ENCODE assay signal across 9 mouse cellular contexts in the genomic region with DNA sequence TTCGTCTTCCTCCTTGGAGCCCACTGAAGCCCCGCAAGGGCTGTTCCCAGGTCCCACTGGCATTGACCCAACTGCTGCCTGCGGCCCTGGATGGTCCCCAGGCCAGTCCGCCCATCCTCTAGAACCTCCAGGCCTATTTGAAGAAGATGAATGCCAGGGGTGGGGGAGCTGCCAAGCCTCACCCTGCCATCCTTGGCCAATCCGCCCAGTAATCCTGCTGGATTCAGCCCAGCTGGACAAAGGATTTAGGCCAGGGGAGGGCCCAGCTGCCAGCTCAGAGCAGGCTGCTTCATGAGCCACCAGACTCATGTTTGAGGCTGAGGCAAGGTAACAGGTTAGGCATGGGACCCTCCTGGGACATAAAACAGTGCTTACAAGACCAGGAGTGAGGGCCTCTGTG. TPM values are rescaled to one million over a fixed set of nuclear protein-coding genes. Genes with fewer than 3 reads are reported as not detected.
DNase-seq lines count a peak whose midpoint lies in the region; TF ChIP-seq lines count a peak whose summit lies in the region.
"Had no signal": no experiment of that assay in that cellular context is flagged by ENCODE, and none has a peak within 500 bp of the region (broad histone marks: within the 10 kb centered on the region; RNA-seq: fewer than 3 reads in every experiment).

No protein-coding gene starts in this region.

- H3K4me1 ChIP-seq in cerebellum, adult 2 months (ENCODE audit: control insufficient read depth, insufficient read depth, low read length) = peaks cover 95% of the 10 kb centered on the region
- H3K4me1 ChIP-seq: heart, embryonic 15.5 days had no signal

- peak; percentile 54 for DNase-seq in layer of hippocampus, adult 11-12 months (ENCODE audit: low spot score)
- no peak for DNase-seq in layer of hippocampus, adult 9-10 months (ENCODE audit: low spot score)
- DNase-seq in adrenal gland, postnatal 14 days = peak; percentile 60
- peak; percentile 87 to 93 for DNase-seq in cerebellum, adult 2 months
- peak; percentile 52 for DNase-seq in layer of hippocampus, adult 9-11 months
- no peak for DNase-seq in kidney, adult 18-20 months
- no peak for DNase-seq in lung, postnatal 14 days

- WGBS in cerebellum, adult 2 months = 9% methylated on average over 5 of the region's 5 CpGs

- no peak overlapping the region for H3K4me3 ChIP-seq in cerebellum, adult 2 months (replicated peaks; ENCODE audit: insufficient read depth, low read depth, low read length)
- H3K4me3 ChIP-seq: heart, embryonic 15.5 days; midbrain, embryonic 12.5 days had no signal

- H3K27ac ChIP-seq in cerebellum, adult 2 months (ENCODE audit: insufficient read depth, low read length) = peak overlapping the region; percentile 42
- H3K27ac ChIP-seq: heart, embryonic 15.5 days; midbrain, embryonic 12.5 days had no signal

- TF ChIP-seq CTCF in cerebellum, adult 2 months (IDR thresholded peaks at IDR 0.05; ENCODE audit: borderline replicate concordance, insufficient read depth, low read depth, low read length) = no peak

- TF ChIP-seq POLR2A in cerebellum, adult 2 months (IDR thresholded peaks at IDR 0.05; ENCODE audit: borderline replicate concordance, insufficient read depth, low read length) = no peak

- H3K27me3 ChIP-seq in cerebellum, adult 2 months (ENCODE audit: control insufficient read depth, insufficient read depth, low read length) = no peaks in the 10 kb centered on the region

RNA-seq across cellular contexts. Expression of a gene that starts 45.7 kb away (rescaled TPM):
- 0.33 and 0.83 TPM in 2 replicates for total RNA-seq in adrenal gland, postnatal 14 days (2021)
- 149 and 180 TPM in 2 replicates for polyA plus RNA-seq in cerebellum, adult 2 months (2012; rRNA removed)

RNA-seq across cellular contexts. Expression of a gene that starts 46.9 kb away (rescaled TPM):
- 27.9 and 30.2 TPM in 2 replicates for total RNA-seq in adrenal gland, postnatal 14 days (2021)
- polyA plus RNA-seq in cerebellum, adult 2 months (2012; rRNA removed) = 84.6 and 85.5 TPM in 2 replicates

RNA-seq across cellular contexts. Expression of a gene that starts 50.1 kb away (rescaled TPM):
- total RNA-seq in adrenal gland, postnatal 14 days (2021) = not detected in 2 replicates
- polyA plus RNA-seq in cerebellum, adult 2 months (2012; rRNA removed) = 4.6 and 4.8 TPM in 2 replicates

RNA-seq across cellular contexts. Expression of a gene that starts 55.9 kb away (rescaled TPM):
- 23.7 and 24.2 TPM in 2 replicates for total RNA-seq in adrenal gland, postnatal 14 days (2021)
- polyA plus RNA-seq in cerebellum, adult 2 months (2012; rRNA removed) = 32.0 and 38.1 TPM in 2 replicates

Comparison
In these comparisons a context has a peak if more than half of its experiments do, and no peak if none do; other contexts are left out.
1. DNase-seq: peak in layer of hippocampus, adult 11-12 months (single experiment), adrenal gland, postnatal 14 days (single experiment), cerebellum, adult 2 months (2 of 2) and layer of hippocampus, adult 9-11 months (single experiment); none in layer of hippocampus, adult 9-10 months (single experiment), kidney, adult 18-20 months (single experiment) and lung, postnatal 14 days (single experiment).